Mouse (Mus musculus) kidney, embryonic 16.5 days (tissue): ENCODE measurements around the gene 1700028K03Rik. TPM values are rescaled to one million over a fixed set of nuclear protein-coding genes. Genes with fewer than 3 reads are reported as not detected.

Experiments
- ATAC-seq: fragments of 200-750 bp; cut with Nextera tagmentation; 2 replicates; pipeline ENCODE4 v1.8.0; 2017; ENCODE audit warnings: moderate TSS enrichment; ENCODE audit not compliant: low FRiP score, low TSS enrichment
- H3K27ac ChIP-seq: fragments of 300-500 bp; sonication (generic); 2 replicates; pipeline ENCODE4 v1.5.1; 2014; ENCODE audit warnings: low read length
- H3K27me3 ChIP-seq: fragments of 300-500 bp; sonication (generic); 2 replicates; pipeline ENCODE4 v1.6.1; 2014; ENCODE audit warnings: low read length, control low read depth, mixed read lengths; ENCODE audit not compliant: insufficient read depth
- H3K36me3 ChIP-seq: fragments of 300-500 bp; sonication (generic); 2 replicates; pipeline ENCODE4 v1.6.1; 2014; ENCODE audit warnings: low read length, control low read depth, mixed read lengths; ENCODE audit not compliant: insufficient read depth
- H3K4me1 ChIP-seq: fragments of 300-500 bp; sonication (generic); 2 replicates; pipeline ENCODE4 v1.6.1; 2014; ENCODE audit warnings: low read length, control low read depth, mixed read lengths; ENCODE audit not compliant: insufficient read depth
- H3K4me2 ChIP-seq: fragments of 300-500 bp; sonication (generic); replicated peaks from 2 replicates; pipeline ENCODE4 v1.6.1; 2014; ENCODE audit warnings: low read depth, low read length
- H3K4me3 ChIP-seq: fragments of 300-500 bp; sonication (generic); 2 replicates; pipeline ENCODE4 v1.5.1; 2014; ENCODE audit warnings: mild to moderate bottlenecking, low read length
- H3K9ac ChIP-seq: fragments of 300-500 bp; sonication (generic); replicated peaks from 2 replicates; pipeline ENCODE4 v1.6.1; 2014; ENCODE audit warnings: low read length
- H3K9me3 ChIP-seq: fragments of 300-500 bp; sonication (generic); 2 replicates; pipeline ENCODE4 v1.6.1; 2016; ENCODE audit warnings: low read length, control low read depth
- whole genome bisulfite sequencing: fragments of 180-500 bp; shearing (Covaris S2); extraction: QIAGEN DNeasy Blood & Tissue Kit; methylation state at CpG from one replicate; pipeline ENCODE4 v1.1.7; 2014; 5-methylcytosine and 5-hydroxymethylcytosine counted together
- polyA plus RNA-seq: library from polyadenylated mRNA; unstranded; fragments of >200 nt; fragmentation: Nextera tagmentation; extraction: Ambion mirVana; gene quantifications from 2 replicates; pipeline ENCODE4 v1.2.1, GENCODE M21; 2015

1700028K03Rik gene
- polyA plus RNA-seq = 0.09 and 0.12 TPM in 2 replicates

GRCm38 (mm10) chr5:107534581-107534980 lies at the start of gene 1700028K03Rik:
1700028K03Rik (plus strand) TSS chr5:107534709.
- no peak within 1 kb of the TSS for H3K4me2 ChIP-seq
- no peaks in the 10 kb centered on the region for H3K27me3 ChIP-seq
- H3K9ac ChIP-seq = no peak within 1 kb of the TSS
- no peak for ATAC-seq
- H3K4me1 ChIP-seq = no peaks in the 10 kb centered on the region
- no peak within 1 kb of the TSS for H3K27ac ChIP-seq
- H3K36me3 ChIP-seq = no peaks in the 10 kb centered on the region
- no peak within 1 kb of the TSS for H3K4me3 ChIP-seq
- WGBS = 73% methylated on average over 15 of the region's 15 CpGs
- no peaks in the 10 kb centered on the region for H3K9me3 ChIP-seq

- H3K36me3 ChIP-seq = no peaks in the 10 kb centered on the region; the same call in 1 of the 2 replicates
- ATAC-seq = no peak
- no peak overlapping the region for H3K27ac ChIP-seq
- 74% methylated on average over 4 of the region's 4 CpGs for WGBS
- no peak overlapping the region for H3K4me2 ChIP-seq
- no peak overlapping the region for H3K4me3 ChIP-seq
- no peaks in the 10 kb centered on the region for H3K9me3 ChIP-seq
- no peaks in the 10 kb centered on the region for H3K27me3 ChIP-seq
- no peaks in the 10 kb centered on the region for H3K4me1 ChIP-seq
- H3K9ac ChIP-seq = no peak overlapping the region
These were observed 45.5 kb upstream of the 1700028K03Rik start for GRCm38 (mm10) chr5:107488996-107489395.

- Histone ChIP-seq H3K4me1 (no peaks in the 10 kb centered on the region), H3K9me3 (0 out of 2 replicates have a peak, but pooled peaks cover 3% of the 10 kb centered on the region), H3K27ac (no peak overlapping the region), H3K27me3 (no peaks in the 10 kb centered on the region), H3K4me2 (no peak overlapping the region), H3K36me3 (peaks cover 3% of the 10 kb centered on the region), H3K4me3 (no peak overlapping the region), H3K9ac (no peak overlapping the region)
- WGBS = 55% methylated on average over 9 of the region's 9 CpGs
- no peak for ATAC-seq
These were observed 43.5 kb upstream of the 1700028K03Rik start for GRCm38 (mm10) chr5:107491036-107491435.

GRCm38 (mm10) chr5:107492471-107492870 lies 42.0 kb upstream of the 1700028K03Rik start:
- WGBS = 97% methylated on average over 2 of the region's 2 CpGs
- no peak overlapping the region for H3K27ac ChIP-seq
- H3K4me3 ChIP-seq = no peak overlapping the region
- H3K36me3 ChIP-seq = peaks cover 3% of the 10 kb centered on the region
- H3K9ac ChIP-seq = no peak overlapping the region
- H3K4me1 ChIP-seq = no peaks in the 10 kb centered on the region
- ATAC-seq = no peak
- H3K9me3 ChIP-seq = 0 out of 2 replicates have a peak, but pooled peaks cover 3% of the 10 kb centered on the region
- H3K4me2 ChIP-seq = no peak overlapping the region
- H3K27me3 ChIP-seq = no peaks in the 10 kb centered on the region

- H3K27me3 ChIP-seq = no peaks in the 10 kb centered on the region
- H3K4me2 ChIP-seq = no peak overlapping the region
- H3K4me3 ChIP-seq = no peak overlapping the region
- no peaks in the 10 kb centered on the region for H3K4me1 ChIP-seq
- H3K36me3 ChIP-seq = peaks cover 3% of the 10 kb centered on the region
- no peak overlapping the region for H3K27ac ChIP-seq
- H3K9me3 ChIP-seq = 0 out of 2 replicates have a peak, but pooled peaks cover 3% of the 10 kb centered on the region
- H3K9ac ChIP-seq = no peak overlapping the region
- WGBS = 97% methylated on average over 5 of the region's 5 CpGs
- no peak for ATAC-seq
These were observed 39.8 kb upstream of the 1700028K03Rik start for GRCm38 (mm10) chr5:107494759-107495158.

GRCm38 (mm10) chr5:107496047-107496446 lies 38.5 kb upstream of the 1700028K03Rik start:
- Histone ChIP-seq H3K36me3 (peaks cover 3% of the 10 kb centered on the region), H3K27ac (no peak overlapping the region), H3K4me2 (no peak overlapping the region), H3K9me3 (0 out of 2 replicates have a peak, but pooled peaks cover 3% of the 10 kb centered on the region), H3K4me1 (no peaks in the 10 kb centered on the region), H3K27me3 (no peaks in the 10 kb centered on the region), H3K9ac (no peak overlapping the region), H3K4me3 (no peak overlapping the region)
- WGBS = 89% methylated on average over 2 of the region's 2 CpGs
- no peak for ATAC-seq

- peaks cover 3% of the 10 kb centered on the region for H3K36me3 ChIP-seq
- WGBS = 67% methylated on average over 10 of the region's 10 CpGs
- no peaks in the 10 kb centered on the region for H3K4me1 ChIP-seq
- ATAC-seq = no peak
- H3K9ac ChIP-seq = no peak overlapping the region
- 0 out of 2 replicates have a peak, but pooled peaks cover 3% of the 10 kb centered on the region for H3K9me3 ChIP-seq
- H3K27me3 ChIP-seq = no peaks in the 10 kb centered on the region
- no peak overlapping the region for H3K27ac ChIP-seq
- no peak overlapping the region for H3K4me3 ChIP-seq
- no peak overlapping the region for H3K4me2 ChIP-seq
These were observed 36.7 kb upstream of the 1700028K03Rik start for GRCm38 (mm10) chr5:107497519-107498501.

- WGBS = 66% methylated on average over 5 of the region's 5 CpGs
- ATAC-seq = no peak
- Histone ChIP-seq H3K9ac (no peak overlapping the region), H3K27me3 (no peaks in the 10 kb centered on the region), H3K36me3 (peaks cover 6% of the 10 kb centered on the region), H3K4me2 (no peak overlapping the region), H3K9me3 (0 out of 2 replicates have a peak, but pooled peaks cover 3% of the 10 kb centered on the region), H3K4me3 (no peak overlapping the region), H3K27ac (no peak overlapping the region), H3K4me1 (no peaks in the 10 kb centered on the region)
These were observed 35.7 kb upstream of the 1700028K03Rik start for GRCm38 (mm10) chr5:107498806-107499310.

GRCm38 (mm10) chr5:107499891-107500535 lies 34.5 kb upstream of the 1700028K03Rik start:
- 90% methylated on average over 5 of the region's 5 CpGs for WGBS
- Histone ChIP-seq H3K4me2 (no peak overlapping the region), H3K4me3 (no peak overlapping the region), H3K9me3 (no peaks in the 10 kb centered on the region), H3K27me3 (no peaks in the 10 kb centered on the region), H3K4me1 (no peaks in the 10 kb centered on the region), H3K27ac (no peak overlapping the region), H3K9ac (no peak overlapping the region), H3K36me3 (peaks cover 3% of the 10 kb centered on the region; the same call in 1 of the 2 replicates)
- no peak for ATAC-seq
